Mouse (Mus musculus) liver, postnatal 0 days (tissue): ENCODE measurements around the gene Klf7. TPM values are rescaled to one million over a fixed set of nuclear protein-coding genes. Genes with fewer than 3 reads are reported as not detected.

Experiments
- ATAC-seq: fragments of 200-750 bp; cut with Nextera tagmentation; 2 replicates; pipeline ENCODE4 v1.8.0; 2017; ENCODE audit warnings: mild to moderate bottlenecking, moderate library complexity
- DNase-seq: peaks from one replicate; pipeline ENCODE4 v3.0.0-alpha.2; 2016
- H3K27ac ChIP-seq: fragments of 300-500 bp; sonication (generic); 2 replicates; pipeline ENCODE4 v1.5.1; 2014; ENCODE audit warnings: antibody characterized with exemption, moderate library complexity, mild to moderate bottlenecking, low read depth
- H3K27me3 ChIP-seq: fragments of 300-500 bp; sonication (generic); 2 replicates; pipeline ENCODE4 v1.6.1; 2014; ENCODE audit warnings: low read length, control low read depth, mixed read lengths; ENCODE audit not compliant: insufficient read depth
- H3K36me3 ChIP-seq: fragments of 300-500 bp; sonication (generic); replicated peaks from 2 replicates; pipeline ENCODE4 v1.6.1; 2014; ENCODE audit warnings: mild to moderate bottlenecking, control low read depth, low read length, moderate library complexity, mixed read lengths; ENCODE audit not compliant: insufficient read depth
- H3K4me1 ChIP-seq: fragments of 300-500 bp; sonication (generic); 2 replicates; pipeline ENCODE4 v1.6.1; 2014; ENCODE audit warnings: antibody characterized with exemption, mild to moderate bottlenecking, control low read depth; ENCODE audit not compliant: insufficient read depth
- H3K4me2 ChIP-seq: fragments of 300-500 bp; sonication (generic); 2 replicates; pipeline ENCODE4 v1.6.1; 2014; ENCODE audit warnings: low read depth, mild to moderate bottlenecking, low read length, moderate library complexity, mixed read lengths
- H3K4me3 ChIP-seq: fragments of 300-500 bp; sonication (generic); 2 replicates; pipeline ENCODE4 v1.5.1; 2014; ENCODE audit warnings: low read depth, low read length
- H3K9ac ChIP-seq: fragments of 300-500 bp; sonication (generic); replicated peaks from 2 replicates; pipeline ENCODE4 v1.6.1; 2014; ENCODE audit warnings: mild to moderate bottlenecking, moderate library complexity
- H3K9me3 ChIP-seq: fragments of 300-500 bp; sonication (generic); 2 replicates; pipeline ENCODE4 v1.6.1; 2016; ENCODE audit warnings: mild to moderate bottlenecking, control low read depth, low read length, mixed read lengths
- CTCF ChIP-seq: sonication (generic); IDR thresholded peaks from 2 replicates; pipeline ENCODE4 v1.5.1; 2016; ENCODE audit warnings: antibody characterized with exemption, low read depth
- EP300 ChIP-seq: IDR thresholded peaks from 2 replicates; pipeline ENCODE4 v1.6.1; 2016; ENCODE audit warnings: antibody characterized with exemption, low read depth, mild to moderate bottlenecking
- WGBS: fragments of 180-500 bp; shearing (Covaris S2); extraction: QIAGEN DNeasy Blood & Tissue Kit; methylation state at CpG from one replicate; pipeline ENCODE4 v1.1.7; 2014; ENCODE audit not compliant: insufficient replicate concordance; 5-methylcytosine and 5-hydroxymethylcytosine counted together
- polyA plus RNA-seq: library from polyadenylated mRNA; unstranded; fragments of >200 nt; fragmentation: Nextera tagmentation; extraction: Ambion mirVana; gene quantifications from 2 replicates; pipeline ENCODE4 v1.2.1, GENCODE M21; 2015

The Klf7 gene
- polyA plus RNA-seq, 1 experiment from 2014 or later: 4.8 TPM

DNA sequence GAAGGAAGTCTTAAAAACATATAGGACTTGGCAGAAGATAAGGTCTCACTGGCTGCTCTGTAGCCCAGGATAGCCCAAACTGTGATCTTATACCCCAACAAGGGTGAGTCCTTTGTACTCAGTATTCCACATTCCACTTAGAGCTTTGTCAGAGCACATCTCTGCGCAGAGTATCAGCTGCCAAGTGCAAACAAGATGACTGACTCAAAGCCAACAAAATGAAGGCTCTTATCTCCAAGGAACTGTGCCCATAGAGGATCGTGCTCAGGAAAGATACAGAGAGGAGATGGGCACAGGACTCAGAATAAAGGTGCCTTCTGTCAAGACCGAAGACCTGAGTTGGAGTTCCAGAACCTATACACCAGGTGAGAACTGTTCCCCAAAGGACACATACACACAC lies 100.1 kb downstream of the Klf7 start:
- WGBS: 69% methylated on average over 3 of the region's 3 CpGs
- TF ChIP-seq EP300 (no peak), CTCF (no peak)
- ATAC-seq (no peak), DNase-seq (no peak)
- Histone ChIP-seq H3K9me3 (no peaks in the 10 kb centered on the region), H3K4me3 (no peak overlapping the region), H3K9ac (no peak overlapping the region), H3K27me3 (no peaks in the 10 kb centered on the region), H3K27ac (no peak overlapping the region), H3K36me3 (no peaks in the 10 kb centered on the region), H3K4me1 (peaks cover 13% of the 10 kb centered on the region), H3K4me2 (no peak overlapping the region)

DNA sequence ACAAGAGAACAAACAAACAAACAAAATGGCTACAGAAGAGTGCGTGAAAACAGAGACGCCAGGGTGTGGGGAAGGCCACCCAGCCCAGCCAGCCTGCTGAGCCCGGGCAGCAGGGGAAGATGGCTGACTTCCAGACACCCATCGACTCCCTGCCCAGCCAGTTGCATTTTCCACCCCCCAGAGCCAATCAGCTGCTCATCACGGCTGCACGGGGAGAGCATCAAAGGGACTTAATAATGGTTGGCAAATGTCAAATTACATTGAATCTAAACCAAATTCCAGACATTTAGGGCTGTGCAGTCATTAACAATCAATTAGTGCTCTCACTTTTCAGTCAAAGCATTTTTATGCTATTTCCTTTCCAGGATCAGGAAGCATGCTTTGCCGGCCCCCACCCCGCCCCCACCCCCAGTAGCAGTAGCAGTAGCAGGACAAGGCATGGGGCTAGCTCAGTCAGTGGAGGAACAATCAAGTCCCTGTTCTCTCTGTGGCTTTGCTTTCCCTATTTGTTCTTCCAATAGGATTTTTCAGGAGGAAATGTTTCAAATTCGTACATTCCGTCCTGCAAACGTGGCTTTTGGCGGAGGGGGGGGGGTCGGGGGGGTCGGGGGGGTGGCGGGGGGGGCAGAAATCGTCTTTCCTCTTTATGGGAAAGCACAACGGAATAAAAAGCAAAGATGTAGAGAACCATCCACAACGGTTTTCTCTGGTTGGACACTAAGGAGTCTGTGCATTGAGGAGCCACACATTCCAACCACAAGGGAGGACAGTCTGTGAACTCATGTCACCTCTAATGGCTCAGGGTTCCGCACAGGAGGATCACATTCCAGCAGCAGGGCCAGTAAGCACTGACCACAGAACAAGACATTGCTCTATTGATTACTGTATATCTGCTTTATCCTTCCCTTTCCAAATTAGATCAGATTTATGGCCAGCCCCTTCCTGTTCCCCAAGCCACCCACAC lies 101.1 kb downstream of the Klf7 start:
- 27% methylated on average over 19 of the region's 19 CpGs for WGBS
- Histone ChIP-seq H3K4me2 (peak overlapping the region; percentile 47), H3K4me3 (no peak overlapping the region), H3K27ac (no peak overlapping the region), H3K4me1 (peaks cover 13% of the 10 kb centered on the region), H3K9me3 (no peaks in the 10 kb centered on the region), H3K27me3 (no peaks in the 10 kb centered on the region), H3K9ac (no peak overlapping the region), H3K36me3 (no peaks in the 10 kb centered on the region)
- TF ChIP-seq CTCF: no peak
- no peak for TF ChIP-seq EP300
- ATAC-seq: 0 out of 2 replicates have a peak, but pooled peaks have one; percentile 23
- peak; percentile 20 for DNase-seq

DNA sequence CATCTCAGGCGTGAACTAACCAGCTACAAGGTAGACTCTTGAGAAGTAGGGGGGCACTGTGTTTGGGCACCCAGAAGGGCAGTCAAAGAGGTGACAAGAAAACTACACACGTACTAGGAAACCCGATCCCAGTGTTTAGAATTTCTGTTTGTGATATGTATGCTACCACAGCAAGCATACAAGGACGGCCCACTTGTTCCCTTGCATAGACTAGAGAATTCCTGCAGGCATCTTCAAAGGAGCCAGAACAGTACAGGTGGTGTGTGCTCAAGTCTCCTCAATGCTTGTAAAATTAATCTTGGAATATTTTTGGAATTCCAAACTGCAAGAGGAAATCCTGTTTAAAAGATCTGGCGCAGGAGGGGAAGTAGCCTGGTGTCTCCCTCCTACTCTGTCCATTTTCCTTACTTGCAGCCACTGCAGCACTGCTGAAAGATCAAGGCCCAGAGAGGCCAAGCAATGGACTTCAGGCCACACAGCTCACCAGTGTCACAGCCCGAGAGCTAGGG lies 102.9 kb downstream of the Klf7 start:
- TF ChIP-seq CTCF (no peak), EP300 (no peak)
- no peaks in the 10 kb centered on the region for H3K36me3 ChIP-seq
- H3K9me3 ChIP-seq: 0 out of 2 replicates have a peak, but pooled peaks cover 3% of the 10 kb centered on the region
- no peak overlapping the region for H3K4me3 ChIP-seq
- H3K9ac ChIP-seq: no peak overlapping the region
- DNase-seq: no peak
- no peak overlapping the region for H3K27ac ChIP-seq
- ATAC-seq: no peak
- peaks cover 13% of the 10 kb centered on the region for H3K4me1 ChIP-seq
- WGBS: 34% methylated on average over 6 of the region's 6 CpGs
- H3K4me2 ChIP-seq: peak overlapping the region; percentile 23
- no peaks in the 10 kb centered on the region for H3K27me3 ChIP-seq

DNA sequence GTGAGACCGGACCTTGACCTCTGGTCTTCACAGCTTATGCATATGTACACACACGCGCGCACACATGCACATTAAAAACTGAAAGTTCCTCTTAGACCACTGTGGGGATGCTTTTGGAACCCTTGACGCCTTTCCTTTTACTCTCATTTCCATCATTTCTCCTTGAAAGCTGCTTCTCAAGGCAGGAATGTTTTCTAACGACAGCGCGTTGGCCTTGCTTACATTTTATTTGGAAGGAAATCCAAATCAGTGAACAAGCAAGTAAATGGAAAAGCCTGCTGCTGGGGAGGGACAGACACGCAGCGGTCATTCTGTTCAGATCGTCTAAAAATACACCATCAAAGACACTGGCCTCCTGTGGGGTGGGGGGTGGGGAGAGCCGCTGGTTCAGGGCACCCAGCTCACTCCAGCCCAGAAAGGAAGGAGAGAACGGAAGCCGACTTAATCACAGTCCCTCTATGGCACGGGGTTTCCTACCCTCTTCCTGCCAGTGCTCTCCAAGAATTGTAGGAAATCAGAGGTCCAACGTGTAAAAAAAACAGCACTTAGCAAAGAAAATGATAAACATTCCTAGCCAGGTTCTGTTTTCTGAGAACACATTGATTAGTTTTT lies 103.5 kb downstream of the Klf7 start:
- Histone ChIP-seq H3K36me3 (no peaks in the 10 kb centered on the region), H3K27ac (no peak overlapping the region), H3K27me3 (no peaks in the 10 kb centered on the region), H3K4me1 (peaks cover 13% of the 10 kb centered on the region), H3K4me2 (peak overlapping the region; percentile 23), H3K9ac (no peak overlapping the region), H3K9me3 (0 out of 2 replicates have a peak, but pooled peaks cover 3% of the 10 kb centered on the region), H3K4me3 (no peak overlapping the region)
- no peak for TF ChIP-seq CTCF
- TF ChIP-seq EP300: no peak
- DNase-seq (peak; percentile 15), ATAC-seq (peak; percentile 35; the same call in 1 of the 2 replicates)
- WGBS: 24% methylated on average over 16 of the region's 16 CpGs

DNA sequence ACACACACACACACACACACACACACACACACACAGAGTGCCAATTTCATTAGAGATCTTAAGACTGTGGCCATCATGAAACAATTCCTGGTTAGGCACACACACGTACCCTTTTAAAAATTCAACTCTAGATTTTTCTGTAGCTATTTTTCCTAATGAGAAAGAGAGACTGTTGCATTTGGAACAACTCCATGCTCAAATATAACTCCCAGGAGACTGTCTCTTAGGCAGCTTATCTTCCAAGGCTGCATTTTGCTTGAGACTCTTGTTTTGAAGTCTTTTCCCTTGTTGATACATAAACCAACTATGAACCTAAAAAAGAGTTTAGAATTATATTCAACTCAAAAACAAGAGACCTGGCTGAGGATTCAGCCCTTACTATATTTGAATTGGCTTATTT lies 108.0 kb downstream of the Klf7 start:
- ATAC-seq (no peak), DNase-seq (no peak)
- no peak overlapping the region for H3K4me2 ChIP-seq
- H3K9ac ChIP-seq: no peak overlapping the region
- 68% methylated on average over 1 of the region's 1 CpGs for WGBS
- 0 out of 2 replicates have a peak, but pooled peaks cover 3% of the 10 kb centered on the region for H3K9me3 ChIP-seq
- no peaks in the 10 kb centered on the region for H3K36me3 ChIP-seq
- H3K27ac ChIP-seq: no peak overlapping the region
- no peaks in the 10 kb centered on the region for H3K27me3 ChIP-seq
- H3K4me3 ChIP-seq: no peak overlapping the region
- H3K4me1 ChIP-seq: peaks cover 7% of the 10 kb centered on the region
- no peak for TF ChIP-seq CTCF
- TF ChIP-seq EP300: no peak

DNA sequence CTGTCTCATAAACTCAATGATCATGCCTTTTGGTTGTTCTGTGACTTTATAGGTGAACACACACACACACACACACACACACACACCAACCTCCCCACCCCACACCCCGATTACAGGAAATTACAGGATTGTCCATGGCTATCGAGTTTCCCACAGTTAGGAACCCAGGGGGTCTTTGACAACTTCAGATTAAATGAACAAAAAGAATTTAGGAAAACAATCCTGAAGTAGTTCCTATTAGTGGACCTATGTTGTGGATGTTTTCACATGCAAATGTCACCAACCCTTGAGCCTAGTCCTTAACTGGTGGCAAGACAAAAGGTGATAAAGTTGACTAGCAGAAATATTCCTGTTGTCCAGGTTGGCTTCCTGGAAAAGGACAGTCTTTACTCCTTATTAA lies 113.1 kb downstream of the Klf7 start:
- TF ChIP-seq EP300: no peak
- TF ChIP-seq CTCF: no peak
- Histone ChIP-seq H3K27ac (no peak overlapping the region), H3K4me2 (no peak overlapping the region), H3K9ac (no peak overlapping the region), H3K27me3 (no peaks in the 10 kb centered on the region), H3K4me1 (no peaks in the 10 kb centered on the region), H3K9me3 (no peaks in the 10 kb centered on the region), H3K36me3 (no peaks in the 10 kb centered on the region), H3K4me3 (no peak overlapping the region)
- WGBS: 48% methylated on average over 2 of the region's 2 CpGs
- DNase-seq: no peak
- no peak for ATAC-seq
